Mouse (Mus musculus) G1E (cell line): ENCODE measurements around the gene Hoxa13. TPM values are rescaled to one million over a fixed set of nuclear protein-coding genes. Genes with fewer than 3 reads are reported as not detected.

Experiments used
- ATAC-seq: 2 replicates; pipeline ENCODE4 v1.8.0; 2016; ENCODE audit warnings: mild to moderate bottlenecking; ENCODE audit not compliant: insufficient number of reproducible peaks, poor library complexity, low FRiP score, severe bottlenecking; ENCODE audit errors: extremely low read depth
- DNase-seq: peaks from one replicate; pipeline ENCODE4 v3.0.0; 2012; ENCODE audit warnings: low spot score
- H3K27me3 ChIP-seq: 2 replicates; pipeline ENCODE4 v1.6.1; 2012; ENCODE audit warnings: mild to moderate bottlenecking, low read length, inconsistent platforms; ENCODE audit not compliant: insufficient read depth
- H3K36me3 ChIP-seq: replicated peaks from 2 replicates; pipeline ENCODE3; 2012; ENCODE audit warnings: mild to moderate bottlenecking, inconsistent platforms
- H3K4me1 ChIP-seq: 2 replicates; pipeline ENCODE4 v1.6.1; 2012; ENCODE audit warnings: low read depth, low read length, inconsistent platforms, mixed read lengths; ENCODE audit not compliant: insufficient read depth
- H3K4me3 ChIP-seq: 2 replicates; pipeline ENCODE4 v1.5.1; 2012; ENCODE audit warnings: low read depth, mild to moderate bottlenecking, inconsistent platforms, low read length, moderate library complexity, mixed read lengths
- H3K9me3 ChIP-seq: replicated peaks from 2 replicates; pipeline ENCODE4 v1.6.1; 2012; ENCODE audit warnings: inconsistent platforms
- CTCF ChIP-seq: IDR thresholded peaks from 2 replicates; pipeline ENCODE4 v1.5.1; 2012; ENCODE audit warnings: low read depth, low read length, inconsistent platforms, mixed read lengths
- GATA1 ChIP-seq: IDR thresholded peaks from 2 replicates; pipeline ENCODE4 v1.6.1; 2012; ENCODE audit warnings: borderline replicate concordance, low read length, inconsistent platforms, mixed read lengths
- GATA2 ChIP-seq: IDR thresholded peaks from 2 replicates; pipeline ENCODE4 v1.6.1; 2012; ENCODE audit warnings: low read depth, low read length, inconsistent platforms, borderline replicate concordance
- POLR2AphosphoS5 ChIP-seq: IDR thresholded peaks from 2 replicates; pipeline ENCODE4 v1.6.1; 2012; ENCODE audit warnings: low read depth, low read length, inconsistent platforms; ENCODE audit not compliant: insufficient replicate concordance
- TAL1 ChIP-seq: conservative IDR thresholded peaks from 2 replicates; pipeline ENCODE4 v1.6.1; 2012; ENCODE audit warnings: low read depth, low read length, inconsistent platforms, mixed read lengths
- polyA plus RNA-seq: library from polyadenylated mRNA; stranded (reverse); fragments of >175 nt; gene quantifications from 2 replicates; pipeline ENCODE4 v1.2.3, GENCODE M21; 2012
- total RNA-seq, 2 experiments: library from RNA; stranded (forward) in 1 of 2; stranded (reverse) in 1 of 2; fragments of 200-1000 nt in 1 of 2; fragments of >200 nt in 1 of 2; fragmentation: Nextera tagmentation in 1 of 2; gene quantifications; 2 replicates each; pipeline ENCODE4 v1.2.3; 2014 to 2017

Hoxa13 gene
- total and polyA plus RNA-seq, 3 experiments = not detected

GRCm38 (mm10) chr6:52266666-52266985 lies 5.9 kb upstream of the Hoxa13 start:
- no peaks in the 10 kb centered on the region for H3K9me3 ChIP-seq
- H3K4me3 ChIP-seq = no peak overlapping the region
- TF ChIP-seq TAL1 (no peak), CTCF (no peak), GATA1 (no peak), POLR2AphosphoS5 (no peak), GATA2 (no peak)
- DNase-seq = no peak
- no peak for ATAC-seq
- H3K27me3 ChIP-seq = peaks cover 35% of the 10 kb centered on the region
- H3K4me1 ChIP-seq = no peaks in the 10 kb centered on the region
- no peaks in the 10 kb centered on the region for H3K36me3 ChIP-seq

GRCm38 (mm10) chr6:52265913-52266665 lies 5.4 kb upstream of the Hoxa13 start:
- Histone ChIP-seq H3K27me3 (peaks cover 35% of the 10 kb centered on the region), H3K9me3 (peaks cover 1% of the 10 kb centered on the region; the same call in 1 of the 2 replicates), H3K4me3 (no peak overlapping the region), H3K36me3 (no peaks in the 10 kb centered on the region), H3K4me1 (no peaks in the 10 kb centered on the region)
- ATAC-seq = no peak
- TF ChIP-seq GATA2 (no peak), CTCF (no peak), TAL1 (no peak), GATA1 (no peak), POLR2AphosphoS5 (no peak)
- no peak for DNase-seq

GRCm38 (mm10) chr6:52265306-52265912 lies 4.7 kb upstream of the Hoxa13 start:
- peaks cover 35% of the 10 kb centered on the region for H3K27me3 ChIP-seq
- no peak for TF ChIP-seq TAL1
- no peak for TF ChIP-seq GATA2
- no peak for TF ChIP-seq CTCF
- TF ChIP-seq POLR2AphosphoS5 = no peak
- no peak for TF ChIP-seq GATA1

GRCm38 (mm10) chr6:52264106-52264790 lies 3.6 kb upstream of the Hoxa13 start:
- ATAC-seq = no peak
- H3K9me3 ChIP-seq = peaks cover 12% of the 10 kb centered on the region
- H3K36me3 ChIP-seq = no peaks in the 10 kb centered on the region
- no peaks in the 10 kb centered on the region for H3K4me1 ChIP-seq
- TF ChIP-seq POLR2AphosphoS5 = no peak
- TF ChIP-seq GATA2 = no peak
- no peak for TF ChIP-seq TAL1
- TF ChIP-seq CTCF = no peak
- no peak for TF ChIP-seq GATA1
- no peak overlapping the region for H3K4me3 ChIP-seq
- no peak for DNase-seq
- H3K27me3 ChIP-seq = peaks cover 32% of the 10 kb centered on the region

More at GRCm38 (mm10) chr6:52265306-52265912, 4.7 kb upstream of the Hoxa13 start:
- ATAC-seq (no peak), DNase-seq (no peak)
- H3K4me3 ChIP-seq = no peak overlapping the region
- H3K36me3 ChIP-seq = no peaks in the 10 kb centered on the region
- H3K4me1 ChIP-seq = no peaks in the 10 kb centered on the region
- H3K9me3 ChIP-seq = peaks cover 5% of the 10 kb centered on the region

- peaks cover 12% of the 10 kb centered on the region for H3K9me3 ChIP-seq
- DNase-seq (no peak), ATAC-seq (no peak)
- no peak for TF ChIP-seq CTCF
- no peak for TF ChIP-seq TAL1
- TF ChIP-seq GATA2 = no peak
- TF ChIP-seq POLR2AphosphoS5 = no peak
- TF ChIP-seq GATA1 = no peak
- H3K4me1 ChIP-seq = no peaks in the 10 kb centered on the region
- no peak overlapping the region for H3K4me3 ChIP-seq
- H3K36me3 ChIP-seq = no peaks in the 10 kb centered on the region
- H3K27me3 ChIP-seq = peaks cover 30% of the 10 kb centered on the region
Measured at GRCm38 (mm10) chr6:52263321-52263585, 2.6 kb upstream of the Hoxa13 start.
